Mouse (Mus musculus): ENCODE data around the gene Fndc3b. TPM values are rescaled to one million over a fixed set of nuclear protein-coding genes. Genes with fewer than 3 reads are reported as not detected.

Gene Fndc3b
- polyA plus RNA-seq, 1 experiment from 2014 or later: 39.5 TPM

- no peaks in the 10 kb centered on the region for H3K4me1 ChIP-seq
- no peak overlapping the region for H3K27ac ChIP-seq
- H3K27me3 ChIP-seq: no peaks in the 10 kb centered on the region
- no peaks in the 10 kb centered on the region for H3K9me3 ChIP-seq
- 89% methylated on average over 4 of the region's 4 CpGs for WGBS
- ATAC-seq (ENCODE audit: insufficient number of reproducible peaks, low FRiP score, low TSS enrichment, low read depth): no peak
- no peak overlapping the region for H3K4me2 ChIP-seq
- no peak overlapping the region for H3K9ac ChIP-seq
- H3K36me3 ChIP-seq: peaks cover 10% of the 10 kb centered on the region
- H3K4me3 ChIP-seq: no peak overlapping the region
These were observed 153.8 kb downstream of the Fndc3b start for GRCm38 (mm10) chr3:27557100-27558004.

GRCm38 (mm10) chr3:27555401-27555940, 155.6 kb downstream of the Fndc3b start:
- ATAC-seq (ENCODE audit: insufficient number of reproducible peaks, low FRiP score, low TSS enrichment, low read depth): no peak
- H3K27me3 ChIP-seq: no peaks in the 10 kb centered on the region
- no peak overlapping the region for H3K9ac ChIP-seq
- H3K27ac ChIP-seq: no peak overlapping the region
- no peaks in the 10 kb centered on the region for H3K4me1 ChIP-seq
- no peak overlapping the region for H3K4me3 ChIP-seq
- H3K36me3 ChIP-seq: peaks cover 10% of the 10 kb centered on the region
- H3K9me3 ChIP-seq: no peaks in the 10 kb centered on the region
- WGBS: 91% methylated on average over 3 of the region's 3 CpGs
- no peak overlapping the region for H3K4me2 ChIP-seq

- no peak overlapping the region for H3K9ac ChIP-seq
- no peak overlapping the region for H3K4me2 ChIP-seq
- H3K36me3 ChIP-seq: peaks cover 10% of the 10 kb centered on the region
- ATAC-seq (ENCODE audit: insufficient number of reproducible peaks, low FRiP score, low TSS enrichment, low read depth): no peak
- WGBS: 70% methylated on average over 3 of the region's 3 CpGs
- H3K9me3 ChIP-seq: no peaks in the 10 kb centered on the region
- no peak overlapping the region for H3K4me3 ChIP-seq
- no peak overlapping the region for H3K27ac ChIP-seq
- H3K27me3 ChIP-seq: no peaks in the 10 kb centered on the region
- H3K4me1 ChIP-seq: no peaks in the 10 kb centered on the region
These were observed 156.8 kb downstream of the Fndc3b start for GRCm38 (mm10) chr3:27554325-27554724.

GRCm38 (mm10) chr3:27553781-27554180, 157.3 kb downstream of the Fndc3b start:
- H3K4me1 ChIP-seq: no peaks in the 10 kb centered on the region
- no peak for ATAC-seq (ENCODE audit: insufficient number of reproducible peaks, low FRiP score, low TSS enrichment, low read depth)
- no peaks in the 10 kb centered on the region for H3K9me3 ChIP-seq
- H3K36me3 ChIP-seq: peaks cover 10% of the 10 kb centered on the region
- peak overlapping the region; percentile 44; the same call in 1 of the 2 replicates for H3K27ac ChIP-seq
- no peak overlapping the region for H3K4me3 ChIP-seq
- no peaks in the 10 kb centered on the region for H3K27me3 ChIP-seq
- H3K9ac ChIP-seq: no peak overlapping the region
- 87% methylated on average over 3 of the region's 3 CpGs for WGBS
- no peak overlapping the region for H3K4me2 ChIP-seq

GRCm38 (mm10) chr3:27551005-27551404, 160.1 kb downstream of the Fndc3b start:
- Histone ChIP-seq H3K36me3 (peaks cover 10% of the 10 kb centered on the region), H3K9me3 (no peaks in the 10 kb centered on the region), H3K27ac (no peak overlapping the region), H3K4me2 (no peak overlapping the region), H3K4me1 (no peaks in the 10 kb centered on the region), H3K4me3 (no peak overlapping the region), H3K27me3 (no peaks in the 10 kb centered on the region), H3K9ac (no peak overlapping the region)
- no peak for ATAC-seq (ENCODE audit: insufficient number of reproducible peaks, low FRiP score, low TSS enrichment, low read depth)
- 90% methylated on average over 3 of the region's 3 CpGs for WGBS

GRCm38 (mm10) chr3:27550409-27550808, 160.7 kb downstream of the Fndc3b start:
- H3K9ac ChIP-seq: no peak overlapping the region
- no peaks in the 10 kb centered on the region for H3K27me3 ChIP-seq
- H3K4me3 ChIP-seq: no peak overlapping the region
- 90% methylated on average over 1 of the region's 1 CpGs for WGBS
- H3K27ac ChIP-seq: no peak overlapping the region
- H3K4me1 ChIP-seq: no peaks in the 10 kb centered on the region
- no peaks in the 10 kb centered on the region for H3K9me3 ChIP-seq
- no peak overlapping the region for H3K4me2 ChIP-seq
- no peak for ATAC-seq (ENCODE audit: insufficient number of reproducible peaks, low FRiP score, low TSS enrichment, low read depth)
- H3K36me3 ChIP-seq: peaks cover 5% of the 10 kb centered on the region

GRCm38 (mm10) chr3:27545651-27546050, 165.5 kb downstream of the Fndc3b start:
- 90% methylated on average over 3 of the region's 3 CpGs for WGBS
- no peaks in the 10 kb centered on the region for H3K27me3 ChIP-seq
- no peaks in the 10 kb centered on the region for H3K9me3 ChIP-seq
- H3K4me1 ChIP-seq: no peaks in the 10 kb centered on the region
- H3K9ac ChIP-seq: no peak overlapping the region
- no peak overlapping the region for H3K4me3 ChIP-seq
- no peak overlapping the region for H3K4me2 ChIP-seq
- peaks cover 11% of the 10 kb centered on the region for H3K36me3 ChIP-seq
- ATAC-seq (ENCODE audit: insufficient number of reproducible peaks, low FRiP score, low TSS enrichment, low read depth): no peak
- no peak overlapping the region for H3K27ac ChIP-seq

- Histone ChIP-seq H3K27ac (no peak overlapping the region), H3K4me2 (no peak overlapping the region), H3K9me3 (no peaks in the 10 kb centered on the region), H3K27me3 (no peaks in the 10 kb centered on the region), H3K4me3 (no peak overlapping the region), H3K36me3 (peaks cover 16% of the 10 kb centered on the region), H3K9ac (no peak overlapping the region), H3K4me1 (no peaks in the 10 kb centered on the region)
- no peak for ATAC-seq (ENCODE audit: insufficient number of reproducible peaks, low FRiP score, low TSS enrichment, low read depth)
- WGBS: 95% methylated on average over 11 of the region's 11 CpGs
These were observed 167.0 kb downstream of the Fndc3b start for GRCm38 (mm10) chr3:27544061-27544460.

GRCm38 (mm10) chr3:27541841-27542240, 169.3 kb downstream of the Fndc3b start:
- H3K27ac ChIP-seq: no peak overlapping the region
- H3K27me3 ChIP-seq: no peaks in the 10 kb centered on the region
- peaks cover 26% of the 10 kb centered on the region for H3K36me3 ChIP-seq
- H3K9me3 ChIP-seq: no peaks in the 10 kb centered on the region
- WGBS: 92% methylated on average over 12 of the region's 12 CpGs
- no peaks in the 10 kb centered on the region for H3K4me1 ChIP-seq
- ATAC-seq (ENCODE audit: insufficient number of reproducible peaks, low FRiP score, low TSS enrichment, low read depth): no peak
- no peak overlapping the region for H3K4me3 ChIP-seq
- H3K4me2 ChIP-seq: no peak overlapping the region
- H3K9ac ChIP-seq: no peak overlapping the region

- Histone ChIP-seq H3K4me3 (no peak overlapping the region), H3K9me3 (no peaks in the 10 kb centered on the region), H3K27ac (no peak overlapping the region), H3K9ac (no peak overlapping the region), H3K36me3 (peaks cover 32% of the 10 kb centered on the region), H3K4me2 (no peak overlapping the region), H3K27me3 (no peaks in the 10 kb centered on the region), H3K4me1 (no peaks in the 10 kb centered on the region)
- 80% methylated on average over 2 of the region's 3 CpGs for WGBS
- no peak for ATAC-seq (ENCODE audit: insufficient number of reproducible peaks, low FRiP score, low TSS enrichment, low read depth)
These were observed 169.9 kb downstream of the Fndc3b start for GRCm38 (mm10) chr3:27541181-27541580.

GRCm38 (mm10) chr3:27534208-27534607, 176.9 kb downstream of the Fndc3b start:
- H3K9me3 ChIP-seq: no peaks in the 10 kb centered on the region
- no peak for ATAC-seq (ENCODE audit: insufficient number of reproducible peaks, low FRiP score, low TSS enrichment, low read depth)
- no peak overlapping the region for H3K27ac ChIP-seq
- H3K27me3 ChIP-seq: no peaks in the 10 kb centered on the region
- H3K4me2 ChIP-seq: no peak overlapping the region
- no peak overlapping the region for H3K9ac ChIP-seq
- H3K36me3 ChIP-seq: peaks cover 46% of the 10 kb centered on the region
- WGBS: 72% methylated on average over 3 of the region's 3 CpGs
- peaks cover 6% of the 10 kb centered on the region; the same call in 1 of the 2 replicates for H3K4me1 ChIP-seq
- no peak overlapping the region for H3K4me3 ChIP-seq

GRCm38 (mm10) chr3:27533721-27534120, 177.4 kb downstream of the Fndc3b start:
- H3K4me1 ChIP-seq: peaks cover 7% of the 10 kb centered on the region
- no peak overlapping the region for H3K9ac ChIP-seq
- no peak for ATAC-seq (ENCODE audit: insufficient number of reproducible peaks, low FRiP score, low TSS enrichment, low read depth)
- H3K9me3 ChIP-seq: no peaks in the 10 kb centered on the region
- no peak overlapping the region for H3K4me3 ChIP-seq
- H3K27me3 ChIP-seq: no peaks in the 10 kb centered on the region
- WGBS: 81% methylated on average over 4 of the region's 4 CpGs
- peaks cover 47% of the 10 kb centered on the region for H3K36me3 ChIP-seq
- H3K27ac ChIP-seq: no peak overlapping the region
- no peak overlapping the region for H3K4me2 ChIP-seq
